Mouse (Mus musculus): ENCODE measurements around the gene Spns2. TPM values are rescaled to one million over a fixed set of nuclear protein-coding genes. Genes with fewer than 3 reads are reported as not detected.

Spns2 gene
- polyA plus RNA-seq, 2 experiments, result 3.8 to 8.6 TPM

DNA sequence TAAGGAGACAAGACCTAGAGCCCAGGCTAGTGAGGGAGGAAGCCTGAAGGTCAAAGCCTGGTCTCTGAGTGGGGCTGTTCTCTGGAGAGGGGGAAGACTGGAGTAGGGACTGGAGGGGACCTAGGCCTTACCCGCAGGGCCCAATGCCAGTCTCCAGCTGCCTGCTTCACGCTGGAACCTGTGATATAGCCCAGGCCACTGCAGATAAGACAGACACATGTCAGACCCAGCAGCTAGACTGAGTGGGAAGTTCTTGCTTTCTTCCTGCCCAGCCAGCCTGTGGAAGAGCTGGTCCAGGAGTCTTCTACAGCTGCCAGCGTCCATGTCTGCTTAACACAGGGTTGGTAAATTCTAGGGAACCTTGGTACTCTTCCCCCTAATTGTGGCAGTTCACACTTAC is 31.2 kb downstream of the Spns2 start:
- no peaks in the 10 kb centered on the region for H3K9me3 ChIP-seq (ENCODE audit: control insufficient read depth, low read length)
- DNase-seq (ENCODE audit: low read depth in 3 of 3, low spot score in 3 of 3), result no peak
- H3K27me3 ChIP-seq (ENCODE audit: control insufficient read depth, insufficient read depth, low read length), result no peaks in the 10 kb centered on the region
- H3K9ac ChIP-seq (replicated peaks), result no peak overlapping the region; the same call in 1 of the 2 replicates
- TF ChIP-seq CTCF (IDR thresholded peaks at IDR 0.05; ENCODE audit: low read depth) (no peak), EP300 (IDR thresholded peaks at IDR 0.05; ENCODE audit: low read depth) (no peak)
- ATAC-seq (ENCODE audit: insufficient read depth), result peak; percentile 42; the same call in 1 of the 2 replicates
- H3K4me2 ChIP-seq (ENCODE audit: low read depth), result no peak overlapping the region; the same call in 1 of the 2 replicates
- H3K4me3 ChIP-seq (ENCODE audit: insufficient read depth in 1 of 2, low read depth in 2 of 2, low read length in 2 of 2), result peak overlapping the region in 1 of 2 experiments; percentile 18; a peak in 1 of 4 replicates
- 19% methylated on average over 3 of the region's 3 CpGs for WGBS (ENCODE audit: insufficient replicate concordance)
- peak overlapping the region; percentile 9; the same call in 1 of the 2 replicates for H3K27ac ChIP-seq
- H3K4me1 ChIP-seq (replicated peaks; ENCODE audit: control insufficient read depth in 2 of 2, insufficient read depth in 2 of 2, low read length in 1 of 2), result peaks cover 0 to 18% of the 10 kb centered on the region in 2 experiments; a peak in 3 of 4 replicates
- no peaks in the 10 kb centered on the region; the same call in 1 of the 2 replicates for H3K36me3 ChIP-seq (replicated peaks; ENCODE audit: control insufficient read depth, insufficient read depth, low read depth)

DNA sequence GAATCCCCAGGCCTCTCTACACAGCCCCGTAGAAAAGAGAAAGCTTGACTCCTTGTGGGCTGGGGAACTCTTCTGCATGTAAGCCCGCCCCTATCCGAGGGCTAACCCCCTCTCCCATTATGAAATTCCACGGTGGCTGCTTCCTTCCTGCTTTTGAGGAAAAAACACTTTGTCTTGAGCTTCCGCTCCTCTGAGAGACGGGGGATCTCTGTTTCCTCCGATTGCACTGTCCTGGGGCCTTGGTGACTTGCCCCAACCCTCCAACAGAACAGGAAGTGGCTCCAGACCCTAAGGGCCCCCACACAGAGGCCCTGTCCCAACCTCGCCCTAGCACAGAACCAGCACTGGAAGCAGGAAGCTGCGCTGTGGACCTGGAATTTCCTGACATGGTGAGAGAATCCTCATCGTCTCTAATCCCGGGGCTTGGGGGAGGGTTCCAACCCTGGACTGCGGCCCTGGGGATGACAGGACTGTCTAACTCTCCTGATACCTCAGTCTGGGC is 31.7 kb downstream of the Spns2 start:
- H3K9me3 ChIP-seq (ENCODE audit: control insufficient read depth, low read length), result no peaks in the 10 kb centered on the region
- 49% methylated on average over 12 of the region's 12 CpGs for WGBS (ENCODE audit: insufficient replicate concordance)
- no peak for TF ChIP-seq EP300 (IDR thresholded peaks at IDR 0.05; ENCODE audit: low read depth)
- no peak for TF ChIP-seq CTCF (IDR thresholded peaks at IDR 0.05; ENCODE audit: low read depth)
- peak overlapping the region; percentile 9; the same call in 1 of the 2 replicates for H3K27ac ChIP-seq
- no peaks in the 10 kb centered on the region; the same call in 1 of the 2 replicates for H3K36me3 ChIP-seq (replicated peaks; ENCODE audit: control insufficient read depth, insufficient read depth, low read depth)
- no peak overlapping the region for H3K4me3 ChIP-seq (ENCODE audit: insufficient read depth in 1 of 2, low read depth in 2 of 2, low read length in 2 of 2)
- ATAC-seq (ENCODE audit: insufficient read depth) (peak; percentile 69), DNase-seq (ENCODE audit: low read depth in 3 of 3, low spot score in 3 of 3) (no peak)
- H3K27me3 ChIP-seq (ENCODE audit: control insufficient read depth, insufficient read depth, low read length), result no peaks in the 10 kb centered on the region
- no peak overlapping the region; the same call in 1 of the 2 replicates for H3K4me2 ChIP-seq (ENCODE audit: low read depth)
- H3K4me1 ChIP-seq (replicated peaks; ENCODE audit: control insufficient read depth in 2 of 2, insufficient read depth in 2 of 2, low read length in 1 of 2), result peaks cover 0 to 18% of the 10 kb centered on the region in 2 experiments; a peak in 3 of 4 replicates
- no peak overlapping the region; the same call in 1 of the 2 replicates for H3K9ac ChIP-seq (replicated peaks)

DNA sequence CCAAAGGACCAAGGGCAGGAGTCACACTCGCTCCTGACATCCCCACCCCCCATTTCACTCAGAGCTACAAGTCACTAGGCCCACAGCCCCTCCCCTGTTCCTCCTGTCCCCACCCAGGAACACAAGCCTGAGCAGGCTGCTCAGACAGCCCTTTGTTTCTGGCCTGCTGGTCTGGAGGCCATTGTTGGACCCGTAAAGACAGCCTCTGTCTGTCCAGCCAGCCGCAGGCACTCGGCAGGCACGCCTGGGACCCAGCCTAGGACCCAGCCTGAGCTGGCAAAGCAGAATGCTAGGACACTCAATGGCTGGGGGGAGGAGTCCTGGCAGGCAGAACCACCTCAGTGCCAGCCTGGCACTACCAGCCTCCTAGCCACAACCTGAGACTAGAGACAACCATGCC is 34.0 kb downstream of the Spns2 start:
- WGBS (ENCODE audit: insufficient replicate concordance), result 81% methylated on average over 5 of the region's 5 CpGs
- H3K4me2 ChIP-seq (ENCODE audit: low read depth), result no peak overlapping the region
- DNase-seq (ENCODE audit: low read depth in 3 of 3, low spot score in 3 of 3) (no peak), ATAC-seq (ENCODE audit: insufficient read depth) (no peak)
- H3K9ac ChIP-seq (replicated peaks), result no peak overlapping the region
- no peak for TF ChIP-seq CTCF (IDR thresholded peaks at IDR 0.05; ENCODE audit: low read depth)
- TF ChIP-seq EP300 (IDR thresholded peaks at IDR 0.05; ENCODE audit: low read depth), result no peak
- H3K27me3 ChIP-seq (ENCODE audit: control insufficient read depth, insufficient read depth, low read length), result no peaks in the 10 kb centered on the region
- H3K9me3 ChIP-seq (ENCODE audit: control insufficient read depth, low read length), result no peaks in the 10 kb centered on the region
- H3K36me3 ChIP-seq (replicated peaks; ENCODE audit: control insufficient read depth, insufficient read depth, low read depth), result peaks cover 12% of the 10 kb centered on the region
- no peak overlapping the region for H3K4me3 ChIP-seq (ENCODE audit: insufficient read depth in 1 of 2, low read depth in 2 of 2, low read length in 2 of 2)
- H3K27ac ChIP-seq, result no peak overlapping the region
- peaks cover 0 to 18% of the 10 kb centered on the region in 2 experiments; a peak in 3 of 4 replicates for H3K4me1 ChIP-seq (replicated peaks; ENCODE audit: control insufficient read depth in 2 of 2, insufficient read depth in 2 of 2, low read length in 1 of 2)

DNA sequence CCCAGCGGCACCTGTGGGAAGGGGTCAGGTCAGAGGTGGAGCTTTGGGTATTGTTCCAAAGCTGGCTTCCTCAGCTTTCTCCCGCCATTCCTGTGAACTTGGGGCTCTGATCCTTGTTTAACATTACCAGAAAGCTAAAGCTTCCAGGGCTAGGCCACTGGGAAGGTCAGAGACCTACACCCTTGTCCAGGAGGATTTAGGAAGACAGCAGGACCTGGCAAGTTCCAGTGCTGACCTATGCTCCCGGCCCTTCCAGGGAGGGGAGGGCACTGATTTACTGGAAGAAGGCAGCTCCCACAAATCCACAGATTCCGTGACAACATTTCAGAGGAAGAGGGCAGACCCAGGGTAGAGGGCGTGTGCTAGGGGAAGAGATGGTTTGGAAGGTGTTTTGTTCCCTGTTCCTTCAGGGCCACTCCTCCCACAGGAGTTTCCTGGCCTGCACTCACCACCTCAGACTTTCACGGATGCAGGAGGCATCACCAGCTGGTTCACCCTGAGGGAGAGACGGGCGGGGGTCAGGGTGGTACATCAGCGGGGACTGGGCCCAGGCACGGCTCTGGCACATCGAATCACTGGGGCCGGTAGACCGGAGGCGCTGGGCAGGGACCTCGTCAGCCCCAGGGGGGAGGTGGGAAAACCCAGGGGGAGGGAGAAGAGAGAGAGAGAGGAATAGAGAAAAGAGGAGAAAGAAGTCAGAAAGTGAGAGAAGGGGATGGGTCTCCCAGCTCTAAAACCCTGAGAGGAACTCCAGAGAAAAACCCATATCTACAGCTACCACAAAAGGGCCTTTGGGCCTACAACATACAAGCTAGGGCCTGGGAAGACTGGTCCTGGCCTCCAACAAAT is 36.4 kb downstream of the Spns2 start:
- ATAC-seq (ENCODE audit: insufficient read depth) (no peak), DNase-seq (ENCODE audit: low read depth in 3 of 3, low spot score in 3 of 3) (no peak)
- no peak overlapping the region for H3K9ac ChIP-seq (replicated peaks)
- TF ChIP-seq EP300 (IDR thresholded peaks at IDR 0.05; ENCODE audit: low read depth) (no peak), CTCF (IDR thresholded peaks at IDR 0.05; ENCODE audit: low read depth) (no peak)
- no peaks in the 10 kb centered on the region for H3K9me3 ChIP-seq (ENCODE audit: control insufficient read depth, low read length)
- H3K4me1 ChIP-seq (replicated peaks; ENCODE audit: control insufficient read depth in 2 of 2, insufficient read depth in 2 of 2, low read length in 1 of 2), result peaks cover 0 to 5% of the 10 kb centered on the region in 2 experiments; a peak in 1 of 4 replicates
- H3K4me3 ChIP-seq (ENCODE audit: insufficient read depth in 1 of 2, low read depth in 2 of 2, low read length in 2 of 2), result no peak overlapping the region
- no peak overlapping the region for H3K27ac ChIP-seq
- H3K36me3 ChIP-seq (replicated peaks; ENCODE audit: control insufficient read depth, insufficient read depth, low read depth), result peaks cover 36% of the 10 kb centered on the region
- 71% methylated on average over 15 of the region's 15 CpGs for WGBS (ENCODE audit: insufficient replicate concordance)
- H3K27me3 ChIP-seq (ENCODE audit: control insufficient read depth, insufficient read depth, low read length), result no peaks in the 10 kb centered on the region
- H3K4me2 ChIP-seq (ENCODE audit: low read depth), result no peak overlapping the region

DNA sequence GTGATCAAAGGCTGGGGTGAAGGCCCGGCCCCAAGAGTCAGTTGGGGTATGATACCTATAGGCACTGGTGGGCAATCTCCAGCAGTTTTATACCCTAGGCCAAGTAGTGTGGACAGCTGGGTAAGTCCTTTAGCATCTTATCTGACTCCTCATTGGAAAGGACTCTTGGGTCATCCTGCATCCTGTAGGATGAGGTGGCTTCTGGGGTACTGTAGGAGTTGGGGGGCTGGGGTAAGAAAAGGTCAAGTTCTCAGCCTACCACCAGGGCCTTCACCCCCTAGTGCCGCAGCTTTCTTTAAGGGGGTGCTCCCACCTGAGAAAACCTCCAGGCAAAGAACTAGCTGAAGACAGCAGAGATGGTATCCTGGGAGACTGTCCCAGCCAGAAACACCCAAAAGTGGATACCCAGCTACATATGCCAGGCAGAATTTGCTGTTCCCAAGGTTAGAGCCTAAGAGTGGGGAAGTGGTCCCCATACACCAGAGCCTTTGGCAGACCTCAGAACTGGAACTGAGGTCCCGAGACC is 37.5 kb downstream of the Spns2 start:
- Histone ChIP-seq H3K4me2 (ENCODE audit: low read depth) (no peak overlapping the region), H3K4me1 (replicated peaks; ENCODE audit: control insufficient read depth in 2 of 2, insufficient read depth in 2 of 2, low read length in 1 of 2) (no peaks in the 10 kb centered on the region), H3K9me3 (ENCODE audit: control insufficient read depth, low read length) (no peaks in the 10 kb centered on the region), H3K9ac (replicated peaks) (no peak overlapping the region), H3K4me3 (ENCODE audit: insufficient read depth in 1 of 2, low read depth in 2 of 2, low read length in 2 of 2) (no peak overlapping the region), H3K27ac (no peak overlapping the region), H3K36me3 (replicated peaks; ENCODE audit: control insufficient read depth, insufficient read depth, low read depth) (peaks cover 47% of the 10 kb centered on the region), H3K27me3 (ENCODE audit: control insufficient read depth, insufficient read depth, low read length) (no peaks in the 10 kb centered on the region)
- TF ChIP-seq CTCF (IDR thresholded peaks at IDR 0.05; ENCODE audit: low read depth) (no peak), EP300 (IDR thresholded peaks at IDR 0.05; ENCODE audit: low read depth) (no peak)
- WGBS (ENCODE audit: insufficient replicate concordance), result 58% methylated on average over 3 of the region's 3 CpGs
- no peak for DNase-seq (ENCODE audit: low read depth in 3 of 3, low spot score in 3 of 3)
- ATAC-seq (ENCODE audit: insufficient read depth), result no peak

Measured in liver, embryonic 14.5 days (tissue).